Mouse (Mus musculus) C2C12 (cell line): ENCODE results near the gene Gm43518.

Experiments
- CEBPB ChIP-seq: IDR thresholded peaks from one replicate; pipeline ENCODE4 v1.6.1; 2011; ENCODE audit warnings: low read depth, mild to moderate bottlenecking, control low read depth, moderate library complexity
- CTCF ChIP-seq: IDR thresholded peaks from one replicate; pipeline ENCODE4 v1.5.1; 2011; ENCODE audit not compliant: control insufficient read depth, insufficient read depth, insufficient read length
- FOSL1 ChIP-seq: IDR thresholded peaks from one replicate; pipeline ENCODE4 v1.8.0; 2011; ENCODE audit warnings: mild to moderate bottlenecking, low read length; ENCODE audit not compliant: poor library complexity, insufficient read depth, severe bottlenecking
- MAX ChIP-seq: IDR thresholded peaks from one replicate; pipeline ENCODE4 v1.6.1; 2011; ENCODE audit warnings: mild to moderate bottlenecking, control low read depth
- MYOD1 ChIP-seq: IDR thresholded peaks from one replicate; pipeline ENCODE4 v1.6.1; 2011; ENCODE audit warnings: low read depth; ENCODE audit not compliant: control insufficient read depth, insufficient read length
- MYOG ChIP-seq: IDR thresholded peaks from one replicate; pipeline ENCODE4 v1.6.1; 2011; ENCODE audit not compliant: control insufficient read depth, insufficient read length; ENCODE audit errors: extremely low read depth
- USF1 ChIP-seq: IDR thresholded peaks from one replicate; pipeline ENCODE4 v1.6.1; 2011; ENCODE audit warnings: low read depth, mild to moderate bottlenecking, control low read depth, moderate library complexity

GRCm38 (mm10) chr5:123985434-123985833 is 58.2 kb downstream of the Gm43518 start:
- TF ChIP-seq CTCF (no peak), USF1 (no peak), MAX (no peak), CEBPB (no peak), MYOD1 (no peak), FOSL1 (no peak), MYOG (no peak)
